Mouse (Mus musculus): Measurements from ENCODE around the gene Ninl. TPM values are rescaled to one million over a fixed set of nuclear protein-coding genes. Genes with fewer than 3 reads are reported as not detected.

Ninl gene
- polyA plus RNA-seq, 1 experiment from 2014 or later: 4.4 TPM

GRCm38 (mm10) chr2:150991050-150991449, 48.1 kb downstream of the Ninl start:
- WGBS: 98% methylated on average over 4 of the region's 4 CpGs
- Histone ChIP-seq H3K36me3 (replicated peaks) (no peaks in the 10 kb centered on the region), H3K9ac (no peak overlapping the region), H3K27me3 (replicated peaks) (no peaks in the 10 kb centered on the region), H3K9me3 (no peaks in the 10 kb centered on the region), H3K27ac (no peak overlapping the region), H3K4me2 (no peak overlapping the region), H3K4me1 (no peaks in the 10 kb centered on the region), H3K4me3 (no peak overlapping the region)
- no peak for ATAC-seq (replicated peaks)

DNA sequence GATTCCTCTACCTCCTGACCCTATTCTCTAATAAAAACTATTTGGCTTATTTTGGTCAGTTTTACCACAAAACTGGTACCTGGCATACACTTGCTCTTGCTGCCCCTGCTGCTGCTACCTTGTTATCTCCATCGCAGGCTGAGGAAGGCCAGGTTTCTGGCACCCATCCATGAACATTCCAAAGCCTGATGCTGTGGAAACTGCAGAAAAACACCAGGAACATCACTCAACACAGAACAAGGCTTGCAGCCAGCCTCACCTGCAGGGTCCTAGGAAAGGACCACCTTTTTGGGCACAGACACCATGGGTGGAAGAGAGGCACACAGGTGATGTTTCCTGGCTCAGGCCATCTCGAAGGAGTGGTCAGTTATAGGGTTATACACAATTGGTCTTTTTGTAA, 48.7 kb downstream of the Ninl start:
- Histone ChIP-seq H3K9me3 (no peaks in the 10 kb centered on the region), H3K4me3 (no peak overlapping the region), H3K27me3 (replicated peaks) (no peaks in the 10 kb centered on the region), H3K4me2 (no peak overlapping the region), H3K4me1 (no peaks in the 10 kb centered on the region), H3K9ac (no peak overlapping the region), H3K36me3 (replicated peaks) (no peaks in the 10 kb centered on the region), H3K27ac (no peak overlapping the region)
- 91% methylated on average over 2 of the region's 2 CpGs for WGBS
- ATAC-seq (replicated peaks): no peak

DNA sequence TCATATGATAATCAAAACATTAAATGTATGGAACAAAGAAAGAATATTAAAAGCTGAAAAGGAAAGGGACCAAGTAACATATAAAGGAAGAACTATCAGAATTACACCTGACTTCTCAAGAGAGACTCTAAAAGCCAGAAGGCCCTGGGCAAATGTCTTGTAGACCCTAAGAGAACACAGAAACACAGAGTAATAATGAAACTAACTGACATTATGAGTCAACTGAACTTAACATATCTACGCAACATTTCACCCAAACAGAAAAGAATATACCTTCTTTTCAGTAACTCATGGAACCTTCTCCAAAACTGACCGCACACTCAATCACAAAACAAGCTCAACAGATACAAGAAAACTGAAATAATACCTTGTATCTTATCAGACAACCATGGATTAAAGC, 53.8 kb downstream of the Ninl start:
- 97% methylated on average over 2 of the region's 2 CpGs for WGBS
- no peak for ATAC-seq (replicated peaks)
- Histone ChIP-seq H3K4me3 (no peak overlapping the region), H3K9me3 (no peaks in the 10 kb centered on the region), H3K4me1 (no peaks in the 10 kb centered on the region), H3K27ac (no peak overlapping the region), H3K9ac (no peak overlapping the region), H3K36me3 (replicated peaks) (no peaks in the 10 kb centered on the region), H3K27me3 (replicated peaks) (no peaks in the 10 kb centered on the region), H3K4me2 (no peak overlapping the region)

GRCm38 (mm10) chr2:150982051-150982450, 57.1 kb downstream of the Ninl start:
- no peak overlapping the region for H3K27ac ChIP-seq
- H3K4me1 ChIP-seq: no peaks in the 10 kb centered on the region
- H3K4me2 ChIP-seq: no peak overlapping the region
- H3K9me3 ChIP-seq: no peaks in the 10 kb centered on the region
- H3K4me3 ChIP-seq: no peak overlapping the region
- no peak for ATAC-seq (replicated peaks)
- no peaks in the 10 kb centered on the region for H3K36me3 ChIP-seq (replicated peaks)
- H3K27me3 ChIP-seq (replicated peaks): no peaks in the 10 kb centered on the region
- H3K9ac ChIP-seq: no peak overlapping the region

GRCm38 (mm10) chr2:150981524-150981923, 57.7 kb downstream of the Ninl start:
- H3K4me2 ChIP-seq: no peak overlapping the region
- H3K9me3 ChIP-seq: no peaks in the 10 kb centered on the region
- 92% methylated on average over 7 of the region's 7 CpGs for WGBS
- H3K27me3 ChIP-seq (replicated peaks): no peaks in the 10 kb centered on the region
- no peak overlapping the region for H3K9ac ChIP-seq
- no peaks in the 10 kb centered on the region for H3K4me1 ChIP-seq
- no peak overlapping the region for H3K27ac ChIP-seq
- H3K36me3 ChIP-seq (replicated peaks): no peaks in the 10 kb centered on the region
- H3K4me3 ChIP-seq: no peak overlapping the region
- ATAC-seq (replicated peaks): no peak

- no peak overlapping the region for H3K27ac ChIP-seq
- 86% methylated on average over 14 of the region's 14 CpGs for whole genome bisulfite sequencing
- H3K9ac ChIP-seq: no peak overlapping the region
- no peaks in the 10 kb centered on the region for H3K4me1 ChIP-seq
- H3K36me3 ChIP-seq (replicated peaks): no peaks in the 10 kb centered on the region
- H3K9me3 ChIP-seq: no peaks in the 10 kb centered on the region
- H3K4me2 ChIP-seq: no peak overlapping the region
- no peak overlapping the region for H3K4me3 ChIP-seq
- no peak for ATAC-seq (replicated peaks)
- no peaks in the 10 kb centered on the region for H3K27me3 ChIP-seq (replicated peaks)
These were observed 59.1 kb downstream of the Ninl start for GRCm38 (mm10) chr2:150979861-150980620.

- H3K9ac ChIP-seq: no peak overlapping the region
- H3K4me1 ChIP-seq: no peaks in the 10 kb centered on the region
- H3K27me3 ChIP-seq (replicated peaks): no peaks in the 10 kb centered on the region
- no peak overlapping the region for H3K4me3 ChIP-seq
- H3K9me3 ChIP-seq: no peaks in the 10 kb centered on the region
- no peak overlapping the region for H3K27ac ChIP-seq
- ATAC-seq (replicated peaks): no peak
- 92% methylated on average over 3 of the region's 3 CpGs for WGBS
- no peak overlapping the region for H3K4me2 ChIP-seq
- H3K36me3 ChIP-seq (replicated peaks): no peaks in the 10 kb centered on the region
These were observed 60.4 kb downstream of the Ninl start for GRCm38 (mm10) chr2:150978791-150979190.

- Histone ChIP-seq H3K9ac (no peak overlapping the region), H3K27ac (no peak overlapping the region), H3K9me3 (no peaks in the 10 kb centered on the region), H3K4me1 (no peaks in the 10 kb centered on the region), H3K36me3 (replicated peaks) (no peaks in the 10 kb centered on the region), H3K4me2 (no peak overlapping the region), H3K4me3 (no peak overlapping the region), H3K27me3 (replicated peaks) (no peaks in the 10 kb centered on the region)
- whole genome bisulfite sequencing: 98% methylated on average over 6 of the region's 6 CpGs
- ATAC-seq (replicated peaks): no peak
These were observed 61.5 kb downstream of the Ninl start for GRCm38 (mm10) chr2:150977676-150978075.

GRCm38 (mm10) chr2:150976871-150977270, 62.3 kb downstream of the Ninl start:
- no peak overlapping the region for H3K9ac ChIP-seq

DNA sequence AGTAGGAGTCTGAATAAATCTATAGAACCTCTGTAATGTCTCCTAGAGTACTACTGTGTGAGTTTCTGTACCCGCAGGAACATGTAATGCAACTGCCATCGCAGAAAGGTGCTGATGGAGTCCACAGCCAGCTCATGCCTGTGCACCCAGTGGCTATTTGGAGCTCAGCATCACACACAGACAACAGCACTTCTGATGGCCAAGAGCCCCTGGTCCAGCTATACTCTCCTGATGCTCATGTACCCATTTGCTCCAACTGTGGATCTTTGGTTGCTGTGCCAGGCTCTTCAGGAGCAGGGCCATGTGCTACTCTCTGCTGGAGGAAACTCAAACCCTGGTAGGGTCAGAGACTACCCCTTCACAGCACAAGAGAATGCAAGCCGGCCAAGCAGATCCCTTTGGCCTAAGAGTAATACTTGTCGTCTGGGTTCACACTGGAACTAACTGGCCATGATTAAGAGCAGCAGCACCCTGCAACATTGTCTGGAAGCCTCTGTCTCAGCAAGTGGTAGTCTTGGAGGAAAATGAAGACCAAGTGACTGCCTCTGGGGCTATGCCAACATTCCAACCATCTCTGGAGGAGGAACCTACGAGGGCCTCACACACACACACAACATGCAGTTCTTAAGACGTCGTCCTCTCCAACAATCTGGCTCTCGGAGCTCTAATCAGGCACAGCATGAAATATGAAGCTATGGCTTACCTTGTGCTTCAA, 65.6 kb downstream of the Ninl start:
- H3K4me1 ChIP-seq: no peaks in the 10 kb centered on the region
- no peak for ATAC-seq (replicated peaks)
- H3K36me3 ChIP-seq (replicated peaks): no peaks in the 10 kb centered on the region
- no peaks in the 10 kb centered on the region for H3K27me3 ChIP-seq (replicated peaks)
- H3K4me3 ChIP-seq: no peak overlapping the region
- H3K9ac ChIP-seq: no peak overlapping the region
- WGBS: 96% methylated on average over 8 of the region's 8 CpGs
- no peak overlapping the region for H3K27ac ChIP-seq
- H3K9me3 ChIP-seq: no peaks in the 10 kb centered on the region
- no peak overlapping the region for H3K4me2 ChIP-seq

More at GRCm38 (mm10) chr2:150976871-150977270, 62.3 kb downstream of the Ninl start:
- H3K4me2 ChIP-seq: no peak overlapping the region
- no peak overlapping the region for H3K4me3 ChIP-seq
- H3K36me3 ChIP-seq (replicated peaks): no peaks in the 10 kb centered on the region
- 96% methylated on average over 5 of the region's 5 CpGs for WGBS
- no peaks in the 10 kb centered on the region for H3K4me1 ChIP-seq
- no peaks in the 10 kb centered on the region for H3K9me3 ChIP-seq
- no peak overlapping the region for H3K27ac ChIP-seq
- H3K27me3 ChIP-seq (replicated peaks): no peaks in the 10 kb centered on the region
- no peak for ATAC-seq (replicated peaks)

DNA sequence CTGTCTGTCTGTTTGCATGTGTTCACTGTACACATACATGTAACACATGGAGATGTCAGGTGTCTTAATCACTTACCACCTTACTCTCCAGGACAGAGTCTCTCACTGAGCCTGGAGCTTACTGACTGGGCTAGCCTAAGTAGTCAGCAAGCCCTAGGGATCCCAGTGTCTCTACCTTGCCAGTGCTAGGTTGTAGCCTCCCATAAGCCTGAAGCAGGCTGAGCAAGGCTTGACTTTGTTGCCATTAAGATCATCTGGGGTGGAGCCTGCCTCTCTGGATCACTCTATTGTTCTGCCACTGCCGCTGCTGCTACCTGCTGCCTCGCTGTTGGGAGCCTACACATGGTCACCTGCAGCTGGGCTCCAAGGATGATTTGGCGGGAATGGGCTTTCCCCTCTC, 66.5 kb downstream of the Ninl start:
- H3K27me3 ChIP-seq (replicated peaks): no peaks in the 10 kb centered on the region
- no peaks in the 10 kb centered on the region for H3K9me3 ChIP-seq
- WGBS: 85% methylated on average over 3 of the region's 3 CpGs
- no peak for ATAC-seq (replicated peaks)
- H3K9ac ChIP-seq: no peak overlapping the region
- H3K4me1 ChIP-seq: no peaks in the 10 kb centered on the region
- no peaks in the 10 kb centered on the region for H3K36me3 ChIP-seq (replicated peaks)
- H3K4me3 ChIP-seq: no peak overlapping the region
- H3K4me2 ChIP-seq: no peak overlapping the region
- H3K27ac ChIP-seq: no peak overlapping the region

DNA sequence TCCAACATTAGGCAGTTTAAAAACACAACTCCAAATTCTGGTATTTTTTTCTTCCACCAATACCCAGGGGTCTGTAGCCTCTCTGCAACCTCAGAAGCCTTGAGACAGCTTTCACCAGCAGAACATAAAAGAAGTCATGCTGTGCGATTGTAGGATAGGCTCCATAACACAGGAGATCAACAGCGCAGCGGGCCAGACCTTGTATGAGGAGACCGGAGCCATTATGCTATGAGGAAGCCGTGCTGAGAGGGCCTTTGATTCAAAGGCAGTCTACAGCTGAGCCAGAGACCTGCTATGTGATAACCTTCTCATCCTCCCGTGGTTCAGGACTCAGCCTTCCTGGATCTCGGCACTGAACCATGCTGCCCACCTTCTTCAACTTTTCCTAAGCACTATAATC, 67.3 kb downstream of the Ninl start:
- Histone ChIP-seq H3K27me3 (replicated peaks) (no peaks in the 10 kb centered on the region), H3K4me2 (no peak overlapping the region), H3K4me1 (no peaks in the 10 kb centered on the region), H3K9me3 (no peaks in the 10 kb centered on the region), H3K4me3 (no peak overlapping the region), H3K27ac (no peak overlapping the region), H3K9ac (no peak overlapping the region), H3K36me3 (replicated peaks) (no peaks in the 10 kb centered on the region)
- ATAC-seq (replicated peaks): peak; percentile 70
- WGBS: 63% methylated on average over 7 of the region's 7 CpGs

GRCm38 (mm10) chr2:150969231-150969630, 70.0 kb downstream of the Ninl start:
- ATAC-seq (replicated peaks): no peak
- H3K9ac ChIP-seq: no peak overlapping the region
- WGBS: 93% methylated on average over 2 of the region's 2 CpGs
- no peaks in the 10 kb centered on the region for H3K36me3 ChIP-seq (replicated peaks)
- no peaks in the 10 kb centered on the region for H3K27me3 ChIP-seq (replicated peaks)
- no peak overlapping the region for H3K4me2 ChIP-seq
- H3K9me3 ChIP-seq: no peaks in the 10 kb centered on the region
- H3K4me1 ChIP-seq: no peaks in the 10 kb centered on the region
- H3K27ac ChIP-seq: no peak overlapping the region
- H3K4me3 ChIP-seq: no peak overlapping the region
